Mouse (Mus musculus) CH12.LX (cell line): ENCODE results near the gene Igf1r. TPM values are rescaled to one million over a fixed set of nuclear protein-coding genes. Genes with fewer than 3 reads are reported as not detected.

Experiments
- DNase-seq: peaks from one replicate; pipeline ENCODE4 v3.0.0-alpha.2; 2013; ENCODE audit errors: extremely low read depth
- H3K27ac ChIP-seq: 2 replicates; pipeline ENCODE4 v1.5.1; 2012; ENCODE audit warnings: low read depth, mild to moderate bottlenecking, control low read depth, moderate library complexity; ENCODE audit not compliant: insufficient read depth
- H3K27me3 ChIP-seq: replicated peaks from 2 replicates; pipeline ENCODE3; 2012; ENCODE audit warnings: inconsistent platforms
- H3K36me3 ChIP-seq, 2 experiments: replicated peaks in 1 of 2; 2 replicates each; pipeline versions ENCODE3 to v1.6.1; 2012; ENCODE audit warnings: inconsistent platforms in 1 of 2, low read length in 1 of 2, mild to moderate bottlenecking in 1 of 2, mixed read lengths in 1 of 2, moderate library complexity in 1 of 2; ENCODE audit not compliant: control insufficient read depth in 1 of 2, insufficient read depth in 1 of 2
- H3K4me1 ChIP-seq, 2 experiments: 2 replicates each; pipeline ENCODE4 v1.6.1; 2012; ENCODE audit warnings: inconsistent platforms in 1 of 2, moderate library complexity in 1 of 2; ENCODE audit not compliant: insufficient read depth in 2 of 2, control insufficient read depth in 1 of 2
- H3K4me2 ChIP-seq: 2 replicates; pipeline ENCODE4 v1.6.1; 2012; ENCODE audit warnings: low read depth, mild to moderate bottlenecking, control low read depth; ENCODE audit not compliant: poor library complexity, insufficient read depth, severe bottlenecking
- H3K4me3 ChIP-seq, 3 experiments: fragments of 150-350 bp in 1 of 3; sonication (generic) in 1 of 3; replicated peaks in 1 of 3; 2 replicates each; pipeline versions ENCODE3 to v1.5.1; 2011 to 2012; ENCODE audit warnings: low read depth in 2 of 3, low read length in 2 of 3, mild to moderate bottlenecking in 2 of 3, moderate library complexity in 2 of 3, control low read depth in 1 of 3, improper control_type of control experiment in 1 of 3, inconsistent platforms in 1 of 3, mixed read lengths in 1 of 3; ENCODE audit not compliant: poor library complexity in 1 of 3
- H3K79me2 ChIP-seq: replicated peaks from 2 replicates; pipeline ENCODE4 v1.6.1; 2012; ENCODE audit warnings: mild to moderate bottlenecking, moderate library complexity; ENCODE audit not compliant: control insufficient read depth, poor library complexity, insufficient read depth, severe bottlenecking; ENCODE audit errors: extremely low read depth
- H3K9ac ChIP-seq: 2 replicates; pipeline ENCODE4 v1.6.1; 2012; ENCODE audit warnings: low read depth, mild to moderate bottlenecking, control low read depth, moderate library complexity; ENCODE audit not compliant: insufficient read depth
- H3K9me3 ChIP-seq: replicated peaks from 2 replicates; pipeline ENCODE3; 2012; ENCODE audit warnings: low read length, inconsistent platforms, mixed read lengths
- BHLHE40 ChIP-seq: IDR thresholded peaks from 2 replicates; pipeline ENCODE4 v1.6.1; 2011; ENCODE audit warnings: mild to moderate bottlenecking, low read depth, low read length, improper control_type of control experiment
- CHD2 ChIP-seq: IDR thresholded peaks from 2 replicates; pipeline ENCODE4 v1.6.1; 2011; ENCODE audit warnings: low read length, improper control_type of control experiment
- CTCF ChIP-seq, 2 experiments: IDR thresholded peaks in 1 of 2; conservative IDR thresholded peaks in 1 of 2; 2 replicates each; pipeline ENCODE4 v1.5.1; 2011 to 2012; ENCODE audit warnings: low read depth in 2 of 2, low read length in 2 of 2, improper control_type of control experiment in 1 of 2, inconsistent platforms in 1 of 2, mild to moderate bottlenecking in 1 of 2, moderate library complexity in 1 of 2
- ELF1 ChIP-seq: IDR thresholded peaks from 2 replicates; pipeline ENCODE4 v1.6.1; 2014; ENCODE audit warnings: low read depth, mild to moderate bottlenecking, inconsistent platforms, low read length, improper control_type of control experiment
- GABPA ChIP-seq: IDR thresholded peaks from 2 replicates; pipeline ENCODE4 v1.6.1; 2012; ENCODE audit warnings: low read depth, low read length, improper control_type of control experiment, inconsistent platforms; ENCODE audit not compliant: insufficient replicate concordance
- HCFC1 ChIP-seq: IDR thresholded peaks from 2 replicates; pipeline ENCODE4 v1.6.1; 2012; ENCODE audit warnings: low read depth, mild to moderate bottlenecking, inconsistent platforms, low read length, improper control_type of control experiment
- IRF4 ChIP-seq: IDR thresholded peaks from 2 replicates; pipeline ENCODE4 v1.6.1; 2014; ENCODE audit warnings: low read depth, mild to moderate bottlenecking, inconsistent platforms, low read length, improper control_type of control experiment
- JUN ChIP-seq: IDR thresholded peaks from 2 replicates; pipeline ENCODE4 v1.6.1; 2011; ENCODE audit warnings: low read depth, mild to moderate bottlenecking, low read length, improper control_type of control experiment, moderate library complexity; ENCODE audit not compliant: insufficient read depth
- MAFK ChIP-seq: IDR thresholded peaks from 2 replicates; pipeline ENCODE4 v1.6.1; 2011; ENCODE audit warnings: low read length, improper control_type of control experiment; ENCODE audit not compliant: insufficient replicate concordance
- MXI1 ChIP-seq: IDR thresholded peaks from 2 replicates; pipeline ENCODE4 v1.6.1; 2011; ENCODE audit warnings: mild to moderate bottlenecking, low read depth, low read length, improper control_type of control experiment
- MYC ChIP-seq: IDR thresholded peaks from 2 replicates; pipeline ENCODE4 v1.6.1; 2011; ENCODE audit warnings: low read depth, mild to moderate bottlenecking, improper control_type of control experiment, low read length
- NELFE ChIP-seq: IDR thresholded peaks from 2 replicates; pipeline ENCODE4 v1.6.1; 2011; ENCODE audit warnings: low read depth, low read length, improper control_type of control experiment
- NRF1 ChIP-seq: IDR thresholded peaks from 2 replicates; pipeline ENCODE4 v1.6.1; 2014; ENCODE audit warnings: low read depth, mild to moderate bottlenecking, inconsistent platforms, low read length, improper control_type of control experiment, moderate library complexity
- TBP ChIP-seq: conservative IDR thresholded peaks from 2 replicates; pipeline ENCODE4 v1.6.1; 2011; ENCODE audit warnings: low read depth, low read length, improper control_type of control experiment
- TCF12 ChIP-seq: IDR thresholded peaks from 2 replicates; pipeline ENCODE4 v1.6.1; 2014; ENCODE audit warnings: low read depth, mild to moderate bottlenecking, inconsistent platforms, low read length, improper control_type of control experiment
- UBTF ChIP-seq: IDR thresholded peaks from 2 replicates; pipeline ENCODE4 v1.6.1; 2012; ENCODE audit warnings: low read depth, mild to moderate bottlenecking, inconsistent platforms, low read length, improper control_type of control experiment, moderate library complexity
- ZC3H11A ChIP-seq: IDR thresholded peaks from 2 replicates; pipeline ENCODE4 v1.6.1; 2012; ENCODE audit warnings: low read depth, mild to moderate bottlenecking, inconsistent platforms, low read length, improper control_type of control experiment
- ZNF384 ChIP-seq: IDR thresholded peaks from 2 replicates; pipeline ENCODE4 v1.6.1; 2012; ENCODE audit warnings: low read depth, low read length, improper control_type of control experiment, inconsistent platforms
- dilution Hi-C: fragments of 300-500 bp; cut with MboI; formaldehyde crosslinking; loops from 2 replicates; pipeline ENCODE4 v1.14.3; 2020; ENCODE audit warnings: low sequenced_read_pairs; ENCODE audit not compliant: extremely low pct_unique_long_range_greater_than_20kb, extremely low pct_ligation_motif_present
- in situ Hi-C: fragments of 300-500 bp; cut with MboI; formaldehyde crosslinking; loops from 3 replicates; pipeline ENCODE4 v1.14.3; 2019; ENCODE audit warnings: low sequenced_read_pairs, low pct_ligation_motif_present, low pct_unique_long_range_greater_than_20kb, mixed read lengths
- polyA plus RNA-seq: library from polyadenylated mRNA; unstranded; fragments of >175 nt; gene quantifications from 2 replicates; pipeline ENCODE4 v1.2.1, GENCODE M21; 2012; ENCODE audit warnings: low read depth; ENCODE audit not compliant: insufficient read length
- total RNA-seq, 2 experiments: library from RNA; depleted of rRNA; stranded (reverse); fragments of 300-350 nt in 1 of 2; fragments of >200 nt in 1 of 2; gene quantifications; 2 replicates each; pipeline ENCODE4 v1.2.3; 2012 to 2014

Gene Igf1r
- total and polyA plus RNA-seq, 3 experiments, result 0.19 to 1.6 (median 0.29) TPM

DNA sequence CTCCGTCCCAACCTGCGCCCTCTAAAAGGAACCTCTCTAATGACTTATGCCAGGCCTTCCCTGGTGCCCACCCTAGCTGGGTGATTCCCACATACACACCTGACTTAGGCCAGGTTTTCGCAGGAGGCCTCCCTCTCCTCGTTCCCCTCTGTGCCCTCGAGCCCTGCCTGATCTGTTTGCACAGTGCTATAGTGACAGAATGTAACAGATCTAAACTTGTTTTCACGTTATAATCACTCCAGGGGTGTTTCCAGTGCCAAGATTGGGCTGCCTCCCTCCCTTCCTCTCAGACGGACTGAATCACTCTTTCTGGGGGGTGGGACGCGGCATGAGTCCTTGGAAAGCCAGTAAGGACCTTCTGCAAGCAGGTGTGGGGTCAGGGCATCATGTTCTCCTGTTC is 108.8 kb downstream of the Igf1r start:
- no peaks in the 10 kb centered on the region for H3K9me3 ChIP-seq
- in situ Hi-C loops (no loop called here), dilution Hi-C loops (no loop called here)
- H3K36me3 ChIP-seq, result no peaks in the 10 kb centered on the region
- H3K4me2 ChIP-seq, result no peak overlapping the region
- H3K9ac ChIP-seq, result no peak overlapping the region
- TF ChIP-seq TCF12 (no peak), BHLHE40 (no peak)
- peaks cover 4% of the 10 kb centered on the region for H3K27me3 ChIP-seq
- H3K79me2 ChIP-seq, result no peaks in the 10 kb centered on the region
- H3K27ac ChIP-seq, result no peak overlapping the region
- DNase-seq, result no peak
- no peak overlapping the region for H3K4me3 ChIP-seq
- peaks cover 5 to 12% of the 10 kb centered on the region in 2 experiments for H3K4me1 ChIP-seq

DNA sequence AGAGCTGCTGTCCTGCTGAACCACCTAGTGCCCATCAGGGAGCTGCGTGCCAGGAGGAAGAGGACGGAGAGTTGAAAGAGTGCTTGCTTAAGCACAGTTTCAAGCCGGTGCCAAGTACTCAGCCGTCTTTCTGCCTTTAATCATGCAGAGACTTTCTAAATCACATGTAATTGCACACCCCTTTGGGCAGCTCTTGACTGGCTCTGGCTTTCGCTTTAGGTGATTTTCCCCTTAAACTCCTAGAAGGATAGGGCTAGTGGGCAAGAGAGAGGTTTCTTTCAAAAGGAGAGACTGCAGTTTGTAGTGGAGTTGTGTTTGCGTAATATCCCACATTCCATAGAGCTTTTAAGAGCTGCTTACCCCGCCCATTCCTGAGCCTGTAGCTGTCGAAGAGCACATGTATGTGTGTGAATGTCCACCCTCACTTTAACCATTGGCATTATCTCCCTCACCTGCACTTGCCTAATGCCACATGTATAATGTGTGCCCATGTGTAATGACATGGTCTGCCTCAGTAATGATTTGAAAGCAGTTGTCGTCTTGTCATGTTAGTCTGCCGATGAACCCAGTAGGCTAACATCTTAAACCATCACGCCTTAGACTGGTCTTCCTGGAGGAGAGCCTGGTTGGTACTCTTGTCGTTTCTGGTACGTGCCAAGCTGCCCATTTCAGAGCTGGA is 109.7 kb downstream of the Igf1r start:
- dilution Hi-C loops, result no loop called here
- TF ChIP-seq JUN (no peak), GABPA (no peak), ZNF384 (no peak), ELF1 (no peak), HCFC1 (no peak), MYC (no peak), ZC3H11A (no peak), CHD2 (no peak), NRF1 (no peak), UBTF (no peak), BHLHE40 (no peak), MAFK (no peak), IRF4 (no peak), TBP (no peak), MXI1 (no peak), NELFE (no peak), CTCF (conservative IDR thresholded peaks at IDR 0.05 in 1 of 2, IDR thresholded peaks at IDR 0.05 in 1 of 2; ENCODE audit: low read depth in 2 of 2, low read length in 2 of 2) (no peak)
- Histone ChIP-seq H3K79me2 (no peaks in the 10 kb centered on the region), H3K36me3 (no peaks in the 10 kb centered on the region), H3K9ac (no peak overlapping the region), H3K4me3 (no peak overlapping the region), H3K27ac (no peak overlapping the region), H3K4me1 (peaks cover 4 to 12% of the 10 kb centered on the region in 2 experiments; a peak in 3 of 4 replicates), H3K27me3 (peaks cover 4% of the 10 kb centered on the region), H3K9me3 (no peaks in the 10 kb centered on the region), H3K4me2 (no peak overlapping the region)
- DNase-seq, result no peak
- in situ Hi-C loops, result no loop called here
